Mouse (Mus musculus): ENCODE results near the gene Tmco4. TPM values are rescaled to one million over a fixed set of nuclear protein-coding genes. Genes with fewer than 3 reads are reported as not detected.

Gene Tmco4
- polyA plus RNA-seq, 1 experiment from 2014 or later: 5.5 TPM

- Histone ChIP-seq H3K27ac (no peak overlapping the region), H3K9me3 (peaks cover 4% of the 10 kb centered on the region; the same call in 1 of the 2 replicates), H3K4me3 (no peak overlapping the region), H3K27me3 (no peaks in the 10 kb centered on the region), H3K4me2 (no peak overlapping the region), H3K9ac (no peak overlapping the region), H3K36me3 (no peaks in the 10 kb centered on the region), H3K4me1 (no peaks in the 10 kb centered on the region)
- 29% methylated on average over 6 of the region's 6 CpGs for WGBS
- ATAC-seq (ENCODE audit: insufficient number of reproducible peaks, low FRiP score, low TSS enrichment, low read depth): no peak
Observed at GRCm38 (mm10) chr4:139001433-139001832, 28.7 kb downstream of the Tmco4 start.

- no peak overlapping the region for H3K4me3 ChIP-seq
- no peaks in the 10 kb centered on the region for H3K36me3 ChIP-seq
- H3K27me3 ChIP-seq: no peaks in the 10 kb centered on the region
- WGBS: 84% methylated on average over 8 of the region's 8 CpGs
- H3K9ac ChIP-seq: no peak overlapping the region
- H3K27ac ChIP-seq: no peak overlapping the region
- no peak overlapping the region for H3K4me2 ChIP-seq
- no peaks in the 10 kb centered on the region for H3K9me3 ChIP-seq
- no peak for ATAC-seq (ENCODE audit: insufficient number of reproducible peaks, low FRiP score, low TSS enrichment, low read depth)
- H3K4me1 ChIP-seq: no peaks in the 10 kb centered on the region
Observed at GRCm38 (mm10) chr4:139004067-139004466, 31.4 kb downstream of the Tmco4 start.

GRCm38 (mm10) chr4:139005214-139005613 is 32.5 kb downstream of the Tmco4 start:
- ATAC-seq (ENCODE audit: insufficient number of reproducible peaks, low FRiP score, low TSS enrichment, low read depth): no peak
- H3K27me3 ChIP-seq: no peaks in the 10 kb centered on the region
- no peak overlapping the region for H3K27ac ChIP-seq
- no peak overlapping the region for H3K4me2 ChIP-seq
- H3K9me3 ChIP-seq: no peaks in the 10 kb centered on the region
- no peaks in the 10 kb centered on the region for H3K36me3 ChIP-seq
- 56% methylated on average over 6 of the region's 6 CpGs for WGBS
- no peaks in the 10 kb centered on the region for H3K4me1 ChIP-seq
- no peak overlapping the region for H3K9ac ChIP-seq
- no peak overlapping the region for H3K4me3 ChIP-seq

- Histone ChIP-seq H3K4me2 (no peak overlapping the region), H3K36me3 (no peaks in the 10 kb centered on the region), H3K9me3 (no peaks in the 10 kb centered on the region), H3K27me3 (no peaks in the 10 kb centered on the region), H3K9ac (no peak overlapping the region), H3K27ac (no peak overlapping the region), H3K4me1 (no peaks in the 10 kb centered on the region), H3K4me3 (no peak overlapping the region)
- WGBS: 88% methylated on average over 3 of the region's 3 CpGs
- ATAC-seq (ENCODE audit: insufficient number of reproducible peaks, low FRiP score, low TSS enrichment, low read depth): no peak
Observed at GRCm38 (mm10) chr4:139007353-139007752, 34.7 kb downstream of the Tmco4 start.

- Histone ChIP-seq H3K36me3 (no peaks in the 10 kb centered on the region), H3K4me3 (no peak overlapping the region), H3K27me3 (no peaks in the 10 kb centered on the region), H3K9ac (no peak overlapping the region), H3K27ac (no peak overlapping the region), H3K9me3 (no peaks in the 10 kb centered on the region), H3K4me2 (no peak overlapping the region), H3K4me1 (no peaks in the 10 kb centered on the region)
- WGBS: 31% methylated on average over 6 of the region's 6 CpGs
- ATAC-seq (ENCODE audit: insufficient number of reproducible peaks, low FRiP score, low TSS enrichment, low read depth): no peak
Observed at GRCm38 (mm10) chr4:139007981-139008536, 35.4 kb downstream of the Tmco4 start.

GRCm38 (mm10) chr4:139011201-139011702 is 38.6 kb downstream of the Tmco4 start:
- no peaks in the 10 kb centered on the region for H3K4me1 ChIP-seq
- WGBS: 80% methylated on average over 13 of the region's 13 CpGs
- no peak overlapping the region for H3K4me2 ChIP-seq
- no peak overlapping the region for H3K27ac ChIP-seq
- no peaks in the 10 kb centered on the region for H3K27me3 ChIP-seq
- H3K36me3 ChIP-seq: no peaks in the 10 kb centered on the region
- no peak for ATAC-seq (ENCODE audit: insufficient number of reproducible peaks, low FRiP score, low TSS enrichment, low read depth)
- H3K9me3 ChIP-seq: no peaks in the 10 kb centered on the region; the same call in 1 of the 2 replicates
- H3K9ac ChIP-seq: no peak overlapping the region
- H3K4me3 ChIP-seq: no peak overlapping the region

- Histone ChIP-seq H3K4me2 (no peak overlapping the region), H3K4me3 (no peak overlapping the region), H3K4me1 (no peaks in the 10 kb centered on the region), H3K9ac (no peak overlapping the region), H3K27me3 (no peaks in the 10 kb centered on the region), H3K36me3 (no peaks in the 10 kb centered on the region), H3K9me3 (no peaks in the 10 kb centered on the region; the same call in 1 of the 2 replicates), H3K27ac (no peak overlapping the region)
- WGBS: 84% methylated on average over 11 of the region's 11 CpGs
- ATAC-seq (ENCODE audit: insufficient number of reproducible peaks, low FRiP score, low TSS enrichment, low read depth): no peak
Observed at GRCm38 (mm10) chr4:139013281-139013680, 40.6 kb downstream of the Tmco4 start.

GRCm38 (mm10) chr4:139014793-139015192 is 42.1 kb downstream of the Tmco4 start:
- H3K27ac ChIP-seq: no peak overlapping the region
- no peak overlapping the region for H3K4me3 ChIP-seq
- H3K9ac ChIP-seq: no peak overlapping the region
- no peaks in the 10 kb centered on the region for H3K4me1 ChIP-seq
- no peaks in the 10 kb centered on the region for H3K27me3 ChIP-seq
- H3K4me2 ChIP-seq: no peak overlapping the region
- H3K36me3 ChIP-seq: no peaks in the 10 kb centered on the region
- WGBS: 82% methylated on average over 6 of the region's 6 CpGs
- no peak for ATAC-seq (ENCODE audit: insufficient number of reproducible peaks, low FRiP score, low TSS enrichment, low read depth)
- H3K9me3 ChIP-seq: no peaks in the 10 kb centered on the region; the same call in 1 of the 2 replicates

GRCm38 (mm10) chr4:139018388-139018787 is 45.7 kb downstream of the Tmco4 start:
- Histone ChIP-seq H3K9me3 (no peaks in the 10 kb centered on the region; the same call in 1 of the 2 replicates), H3K4me3 (no peak overlapping the region), H3K9ac (no peak overlapping the region), H3K27ac (no peak overlapping the region), H3K36me3 (no peaks in the 10 kb centered on the region), H3K27me3 (no peaks in the 10 kb centered on the region), H3K4me1 (no peaks in the 10 kb centered on the region), H3K4me2 (no peak overlapping the region)
- 80% methylated on average over 14 of the region's 14 CpGs for WGBS
- ATAC-seq (ENCODE audit: insufficient number of reproducible peaks, low FRiP score, low TSS enrichment, low read depth): no peak

GRCm38 (mm10) chr4:139018976-139019375 is 46.3 kb downstream of the Tmco4 start:
- ATAC-seq (ENCODE audit: insufficient number of reproducible peaks, low FRiP score, low TSS enrichment, low read depth): no peak
- 71% methylated on average over 4 of the region's 4 CpGs for WGBS

GRCm38 (mm10) chr4:139019413-139019812 is 46.7 kb downstream of the Tmco4 start:
- no peak overlapping the region for H3K27ac ChIP-seq
- H3K4me1 ChIP-seq: no peaks in the 10 kb centered on the region
- WGBS: 62% methylated on average over 13 of the region's 13 CpGs

More at GRCm38 (mm10) chr4:139018976-139019375, 46.3 kb downstream of the Tmco4 start:
- Histone ChIP-seq H3K4me1 (no peaks in the 10 kb centered on the region), H3K9me3 (no peaks in the 10 kb centered on the region; the same call in 1 of the 2 replicates), H3K4me3 (no peak overlapping the region), H3K27ac (no peak overlapping the region), H3K4me2 (no peak overlapping the region), H3K27me3 (no peaks in the 10 kb centered on the region), H3K36me3 (no peaks in the 10 kb centered on the region), H3K9ac (no peak overlapping the region)

GRCm38 (mm10) chr4:139020385-139020784 is 47.7 kb downstream of the Tmco4 start:
- Histone ChIP-seq H3K36me3 (no peaks in the 10 kb centered on the region), H3K4me1 (no peaks in the 10 kb centered on the region), H3K4me2 (no peak overlapping the region), H3K27me3 (no peaks in the 10 kb centered on the region), H3K4me3 (no peak overlapping the region), H3K27ac (no peak overlapping the region), H3K9me3 (no peaks in the 10 kb centered on the region), H3K9ac (no peak overlapping the region)
- ATAC-seq (ENCODE audit: insufficient number of reproducible peaks, low FRiP score, low TSS enrichment, low read depth): no peak
- 78% methylated on average over 3 of the region's 3 CpGs for WGBS

More at GRCm38 (mm10) chr4:139019413-139019812, 46.7 kb downstream of the Tmco4 start:
- H3K9me3 ChIP-seq: no peaks in the 10 kb centered on the region; the same call in 1 of the 2 replicates
- no peaks in the 10 kb centered on the region for H3K36me3 ChIP-seq
- H3K4me3 ChIP-seq: no peak overlapping the region
- no peak overlapping the region for H3K9ac ChIP-seq
- H3K27me3 ChIP-seq: no peaks in the 10 kb centered on the region
- H3K4me2 ChIP-seq: no peak overlapping the region
- ATAC-seq (ENCODE audit: insufficient number of reproducible peaks, low FRiP score, low TSS enrichment, low read depth): no peak
